Mouse (Mus musculus) embryonic facial prominence, embryonic 12.5 days (tissue): ENCODE measurements around the gene Kank2. TPM values are rescaled to one million over a fixed set of nuclear protein-coding genes. Genes with fewer than 3 reads are reported as not detected.

ENCODE experiments used
- ATAC-seq: fragments of 200-750 bp; cut with Nextera tagmentation; 2 replicates; pipeline ENCODE4 v1.8.0; 2017; ENCODE audit not compliant: insufficient number of reproducible peaks, insufficient read depth, low FRiP score, low TSS enrichment
- H3K27ac ChIP-seq: fragments of 300-500 bp; sonication (generic); 2 replicates; pipeline ENCODE4 v1.5.1; 2016; ENCODE audit warnings: mild to moderate bottlenecking
- H3K27me3 ChIP-seq: fragments of 300-500 bp; sonication (generic); 2 replicates; pipeline ENCODE4 v1.6.1; 2016; ENCODE audit warnings: mild to moderate bottlenecking, moderate library complexity
- H3K36me3 ChIP-seq: fragments of 300-500 bp; sonication (generic); 2 replicates; pipeline ENCODE4 v1.6.1; 2016; ENCODE audit warnings: mild to moderate bottlenecking
- H3K4me1 ChIP-seq: fragments of 300-500 bp; sonication (generic); 2 replicates; pipeline ENCODE4 v1.6.1; 2016
- H3K4me2 ChIP-seq: fragments of 300-500 bp; sonication (generic); replicated peaks from 2 replicates; pipeline ENCODE4 v1.6.1; 2016; ENCODE audit warnings: mild to moderate bottlenecking, moderate library complexity
- H3K4me3 ChIP-seq: fragments of 300-500 bp; sonication (generic); 2 replicates; pipeline ENCODE4 v1.5.1; 2016; ENCODE audit warnings: mild to moderate bottlenecking
- H3K9ac ChIP-seq: fragments of 300-500 bp; sonication (generic); 2 replicates; pipeline ENCODE4 v1.6.1; 2016; ENCODE audit warnings: mild to moderate bottlenecking, moderate library complexity
- H3K9me3 ChIP-seq: fragments of 300-500 bp; sonication (generic); 2 replicates; pipeline ENCODE4 v1.6.1; 2016; ENCODE audit warnings: mild to moderate bottlenecking, moderate library complexity
- WGBS: fragments of 180-500 bp; shearing (Covaris S2); methylation state at CpG from one replicate; pipeline ENCODE4 v1.1.7; 2016; 5-methylcytosine and 5-hydroxymethylcytosine counted together
- polyA plus RNA-seq: library from polyadenylated mRNA; unstranded; fragments of >200 nt; fragmentation: Nextera tagmentation; extraction: Ambion mirVana; gene quantifications from 2 replicates; pipeline ENCODE4 v1.2.1, GENCODE M21; 2016

Kank2 gene
- polyA plus RNA-seq, 1 experiment from 2014 or later = 20.4 TPM

- no peaks in the 10 kb centered on the region for H3K4me1 ChIP-seq
- no peak for ATAC-seq
- no peak overlapping the region for H3K4me3 ChIP-seq
- peaks cover 32% of the 10 kb centered on the region for H3K36me3 ChIP-seq
- H3K4me2 ChIP-seq = no peak overlapping the region
- WGBS = 84% methylated on average over 5 of the region's 5 CpGs
- H3K9me3 ChIP-seq = no peaks in the 10 kb centered on the region
- H3K27ac ChIP-seq = no peak overlapping the region
- H3K9ac ChIP-seq = no peak overlapping the region
- H3K27me3 ChIP-seq = no peaks in the 10 kb centered on the region
Observed at GRCm38 (mm10) chr9:21811170-21811569, 12.6 kb upstream of the Kank2 start.

DNA sequence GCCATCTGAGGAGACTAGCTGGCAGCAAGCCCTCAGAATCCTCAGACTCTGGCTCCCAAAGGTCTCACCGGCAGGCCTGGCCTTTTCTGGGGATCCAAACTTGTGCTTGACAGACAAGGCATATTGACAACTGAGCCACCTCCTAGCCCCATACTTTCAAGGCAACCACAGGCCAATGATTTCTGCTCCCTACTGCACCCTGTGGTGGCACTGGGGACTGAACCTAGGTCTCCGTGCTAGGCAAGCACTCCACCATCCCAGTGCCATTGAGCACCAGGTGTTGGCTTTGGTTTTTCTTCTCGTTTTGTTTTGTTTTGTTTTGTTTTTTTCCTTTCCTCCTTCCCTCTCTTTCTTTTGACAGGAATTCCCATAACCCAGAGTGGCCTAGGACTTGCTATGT lies 10.0 kb upstream of the Kank2 start:
- 67% methylated on average over 3 of the region's 3 CpGs for WGBS
- ATAC-seq = no peak
- Histone ChIP-seq H3K27me3 (no peaks in the 10 kb centered on the region), H3K4me1 (peaks cover 5% of the 10 kb centered on the region; the same call in 1 of the 2 replicates), H3K4me3 (no peak overlapping the region), H3K27ac (no peak overlapping the region), H3K9me3 (no peaks in the 10 kb centered on the region), H3K4me2 (no peak overlapping the region), H3K9ac (no peak overlapping the region), H3K36me3 (peaks cover 20% of the 10 kb centered on the region)

- Histone ChIP-seq H3K9me3 (no peaks in the 10 kb centered on the region), H3K36me3 (peaks cover 15% of the 10 kb centered on the region), H3K27ac (no peak overlapping the region), H3K27me3 (no peaks in the 10 kb centered on the region), H3K9ac (no peak overlapping the region), H3K4me3 (no peak overlapping the region), H3K4me1 (peaks cover 5% of the 10 kb centered on the region; the same call in 1 of the 2 replicates), H3K4me2 (no peak overlapping the region)
- no peak for ATAC-seq
- WGBS = 87% methylated on average over 11 of the region's 11 CpGs
Observed at GRCm38 (mm10) chr9:21806976-21807375, 8.4 kb upstream of the Kank2 start.

GRCm38 (mm10) chr9:21806363-21806762 lies 7.8 kb upstream of the Kank2 start:
- no peaks in the 10 kb centered on the region for H3K9me3 ChIP-seq
- peaks cover 19% of the 10 kb centered on the region for H3K36me3 ChIP-seq
- no peak overlapping the region for H3K4me3 ChIP-seq
- 63% methylated on average over 3 of the region's 3 CpGs for WGBS
- peaks cover 5% of the 10 kb centered on the region; the same call in 1 of the 2 replicates for H3K4me1 ChIP-seq
- no peak overlapping the region for H3K4me2 ChIP-seq
- H3K27ac ChIP-seq = no peak overlapping the region
- no peak overlapping the region for H3K9ac ChIP-seq
- H3K27me3 ChIP-seq = no peaks in the 10 kb centered on the region
- no peak for ATAC-seq

DNA sequence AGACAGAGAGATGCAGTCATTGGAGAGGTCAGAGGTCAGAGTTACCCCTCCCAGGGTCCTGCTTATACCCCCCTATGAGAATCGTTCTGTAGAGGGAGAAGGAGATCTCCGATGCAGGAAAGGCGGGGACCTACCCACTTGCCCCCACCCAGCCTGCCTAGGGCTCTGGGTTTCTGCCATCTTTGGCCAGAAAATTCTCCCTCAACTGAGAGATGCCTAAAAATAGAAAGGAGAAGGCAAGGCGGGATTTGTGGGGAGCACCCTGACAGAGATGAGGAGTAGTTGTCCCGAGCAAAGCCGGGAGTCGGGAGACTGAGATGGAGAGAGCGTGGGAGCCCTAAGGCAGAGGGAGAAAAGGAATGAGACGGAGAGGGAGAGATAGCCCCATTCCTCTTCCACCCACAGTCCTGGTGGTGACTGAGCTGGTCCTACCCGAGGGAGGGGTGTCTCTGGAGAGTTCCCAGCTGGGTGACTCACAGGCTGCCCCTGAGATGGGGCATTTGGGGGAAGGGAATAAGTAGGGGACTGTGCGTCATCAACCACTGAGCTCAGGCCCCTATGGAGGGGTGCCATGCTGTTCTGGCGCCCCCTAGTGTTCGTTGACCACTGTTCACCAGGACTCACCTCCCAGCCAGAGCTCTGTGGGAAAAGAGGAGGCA lies 5.6 kb upstream of the Kank2 start:
- H3K4me1 ChIP-seq = peaks cover 5% of the 10 kb centered on the region; the same call in 1 of the 2 replicates
- no peaks in the 10 kb centered on the region for H3K27me3 ChIP-seq
- ATAC-seq = peak; percentile 80
- no peaks in the 10 kb centered on the region for H3K9me3 ChIP-seq
- peak overlapping the region; percentile 30; the same call in 1 of the 2 replicates for H3K27ac ChIP-seq
- no peak overlapping the region for H3K4me2 ChIP-seq
- H3K9ac ChIP-seq = no peak overlapping the region
- WGBS = 35% methylated on average over 13 of the region's 13 CpGs
- no peak overlapping the region for H3K4me3 ChIP-seq
- peaks cover 21% of the 10 kb centered on the region for H3K36me3 ChIP-seq

- Histone ChIP-seq H3K9ac (no peak overlapping the region), H3K27me3 (no peaks in the 10 kb centered on the region), H3K36me3 (peaks cover 21% of the 10 kb centered on the region), H3K9me3 (no peaks in the 10 kb centered on the region), H3K27ac (no peak overlapping the region), H3K4me2 (no peak overlapping the region), H3K4me3 (no peak overlapping the region), H3K4me1 (peaks cover 15% of the 10 kb centered on the region)
- ATAC-seq = no peak
- WGBS = 91% methylated on average over 7 of the region's 7 CpGs
Observed at GRCm38 (mm10) chr9:21801591-21801990, 3.0 kb upstream of the Kank2 start.

- ATAC-seq = no peak
- H3K9me3 ChIP-seq = no peaks in the 10 kb centered on the region
- no peak overlapping the region for H3K4me2 ChIP-seq
- 73% methylated on average over 7 of the region's 7 CpGs for WGBS
- peaks cover 21% of the 10 kb centered on the region for H3K36me3 ChIP-seq
- H3K9ac ChIP-seq = no peak overlapping the region
- H3K27me3 ChIP-seq = no peaks in the 10 kb centered on the region
- H3K4me3 ChIP-seq = no peak overlapping the region
- H3K4me1 ChIP-seq = peaks cover 20% of the 10 kb centered on the region
- H3K27ac ChIP-seq = no peak overlapping the region
Observed at GRCm38 (mm10) chr9:21801121-21801520, 2.6 kb upstream of the Kank2 start.

DNA sequence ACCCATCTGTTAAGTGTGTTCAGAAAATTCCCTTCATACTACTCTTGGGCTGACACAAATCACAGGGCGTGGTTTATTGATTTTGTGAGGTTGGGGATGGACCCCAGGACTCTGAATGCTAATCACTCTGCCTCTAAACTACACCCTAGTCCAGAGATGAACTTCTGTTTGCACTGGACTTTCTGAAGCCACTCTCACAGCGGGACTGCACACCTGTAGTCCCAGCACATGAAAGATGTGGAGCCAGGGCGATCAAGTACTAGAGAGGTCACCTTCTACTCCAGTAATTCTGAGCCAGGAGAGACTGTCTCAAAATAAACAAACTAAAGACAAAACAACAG lies 436 bp upstream of the Kank2 start:
- peak overlapping the region; percentile 93 for H3K27ac ChIP-seq
- H3K9ac ChIP-seq = no peak overlapping the region
- peak overlapping the region; percentile 70 for H3K4me2 ChIP-seq
- H3K9me3 ChIP-seq = no peaks in the 10 kb centered on the region
- H3K36me3 ChIP-seq = peaks cover 39% of the 10 kb centered on the region
- no peaks in the 10 kb centered on the region for H3K27me3 ChIP-seq
- peaks cover 24% of the 10 kb centered on the region for H3K4me1 ChIP-seq
- peak overlapping the region; percentile 66 for H3K4me3 ChIP-seq
- no peak for ATAC-seq
- WGBS = 65% methylated on average over 3 of the region's 3 CpGs

- Histone ChIP-seq H3K36me3 (peaks cover 47% of the 10 kb centered on the region), H3K4me2 (peak overlapping the region; percentile 70), H3K27ac (peak overlapping the region; percentile 93), H3K9me3 (no peaks in the 10 kb centered on the region), H3K9ac (peak overlapping the region; percentile 83), H3K27me3 (no peaks in the 10 kb centered on the region), H3K4me1 (peaks cover 24% of the 10 kb centered on the region), H3K4me3 (peak overlapping the region; percentile 66)
- under 1% methylated on average over 25 of the region's 26 CpGs for WGBS
- ATAC-seq = peak; percentile 55
Observed at GRCm38 (mm10) chr9:21797921-21798344, 611 bp downstream of the Kank2 start.

GRCm38 (mm10) chr9:21796919-21797318 lies 1.6 kb downstream of the Kank2 start:
- Histone ChIP-seq H3K9ac (peak overlapping the region; percentile 41; the same call in 1 of the 2 replicates), H3K9me3 (no peaks in the 10 kb centered on the region), H3K27ac (peak overlapping the region; percentile 93), H3K4me2 (peak overlapping the region; percentile 70), H3K36me3 (peaks cover 48% of the 10 kb centered on the region), H3K4me1 (peaks cover 27% of the 10 kb centered on the region), H3K27me3 (no peaks in the 10 kb centered on the region), H3K4me3 (peak overlapping the region; percentile 66)
- WGBS = 49% methylated on average over 3 of the region's 3 CpGs
- ATAC-seq = no peak

DNA sequence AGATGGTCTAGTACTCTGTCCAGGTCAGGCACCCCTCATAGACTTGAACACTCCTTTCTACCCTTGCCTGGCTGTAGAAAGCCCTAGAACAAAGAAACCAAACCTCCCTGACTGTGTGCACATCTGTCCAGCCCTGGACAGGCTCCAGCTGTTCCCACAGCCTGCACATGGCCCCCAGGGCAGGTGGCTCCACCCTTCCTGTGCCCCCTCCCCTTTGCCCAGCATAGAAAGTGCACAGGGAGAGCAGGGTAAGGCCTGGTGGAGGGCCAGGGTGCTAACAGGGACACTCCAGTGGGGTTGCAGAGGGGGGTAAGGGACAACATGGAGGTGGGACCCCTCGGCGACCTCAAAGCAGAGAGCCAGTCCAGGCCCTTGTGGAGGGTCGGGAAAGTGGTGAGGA lies 2.3 kb downstream of the Kank2 start:
- H3K4me2 ChIP-seq = peak overlapping the region; percentile 70
- H3K36me3 ChIP-seq = peaks cover 49% of the 10 kb centered on the region
- WGBS = 27% methylated on average over 3 of the region's 3 CpGs
- peak overlapping the region; percentile 66 for H3K4me3 ChIP-seq
- H3K9me3 ChIP-seq = no peaks in the 10 kb centered on the region
- no peaks in the 10 kb centered on the region for H3K27me3 ChIP-seq
- H3K4me1 ChIP-seq = peaks cover 30% of the 10 kb centered on the region
- H3K9ac ChIP-seq = peak overlapping the region; percentile 41; the same call in 1 of the 2 replicates
- peak overlapping the region; percentile 93 for H3K27ac ChIP-seq
- ATAC-seq = peak; percentile 39; the same call in 1 of the 2 replicates

DNA sequence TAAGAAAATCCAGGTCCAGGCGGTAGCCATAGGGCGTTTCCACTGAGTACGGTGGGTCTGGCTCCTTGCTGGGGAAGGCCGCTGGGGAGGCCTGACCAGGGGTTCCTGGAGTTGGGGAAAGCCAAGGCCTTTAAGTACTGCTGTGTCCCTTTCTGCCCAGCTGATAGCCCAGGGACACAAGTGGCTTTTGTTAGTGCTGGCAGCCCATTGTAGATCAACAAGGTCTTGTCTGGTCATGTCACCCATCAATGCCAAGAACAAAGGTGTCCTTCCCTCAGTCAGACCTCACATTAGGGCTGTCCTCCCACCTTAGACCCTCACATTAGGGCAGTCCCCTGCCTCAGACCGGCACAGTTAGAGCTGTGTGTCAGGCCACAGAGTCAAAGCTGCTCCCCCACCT lies 3.0 kb downstream of the Kank2 start:
- Histone ChIP-seq H3K9me3 (no peaks in the 10 kb centered on the region), H3K4me2 (peak overlapping the region; percentile 70), H3K36me3 (peaks cover 49% of the 10 kb centered on the region), H3K27me3 (no peaks in the 10 kb centered on the region), H3K9ac (no peak overlapping the region), H3K4me1 (peaks cover 30% of the 10 kb centered on the region), H3K4me3 (peak overlapping the region; percentile 66; the same call in 1 of the 2 replicates), H3K27ac (peak overlapping the region; percentile 93; the same call in 1 of the 2 replicates)
- ATAC-seq = no peak
- WGBS = 67% methylated on average over 5 of the region's 5 CpGs
